Mouse (Mus musculus): ENCODE measurements around the gene Stx2. TPM values are rescaled to one million over a fixed set of nuclear protein-coding genes. Genes with fewer than 3 reads are reported as not detected.
"Not testable (repeated sequence)": the region's sequence is repeated elsewhere in the genome, so short reads cannot be mapped to it uniquely, and the experiment has no call there.

The Stx2 gene
- total RNA-seq, 4 experiments from 2014 or later, result 24.9 to 32.9 (median 26.9) TPM

DNA sequence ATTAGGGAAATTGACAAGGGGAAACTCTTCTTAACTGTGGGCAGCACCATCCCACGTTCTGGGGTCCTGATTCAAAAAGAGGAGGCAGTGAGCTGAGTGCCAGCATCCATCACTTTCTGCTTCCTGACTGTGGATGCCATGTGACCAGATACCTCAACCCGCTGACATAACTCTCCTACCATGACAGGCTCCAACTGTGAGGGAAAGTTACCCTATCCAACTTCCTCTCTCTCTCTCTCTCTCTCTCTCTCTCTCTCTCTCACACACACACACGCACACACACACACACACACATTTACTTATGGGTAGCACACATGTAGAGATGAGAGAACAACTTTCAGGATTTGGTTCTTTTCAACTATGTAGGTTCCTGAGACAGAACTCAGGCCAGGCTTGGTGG lies 1.2 kb upstream of the Stx2 start:
- DNase-seq, result no peak

DNA sequence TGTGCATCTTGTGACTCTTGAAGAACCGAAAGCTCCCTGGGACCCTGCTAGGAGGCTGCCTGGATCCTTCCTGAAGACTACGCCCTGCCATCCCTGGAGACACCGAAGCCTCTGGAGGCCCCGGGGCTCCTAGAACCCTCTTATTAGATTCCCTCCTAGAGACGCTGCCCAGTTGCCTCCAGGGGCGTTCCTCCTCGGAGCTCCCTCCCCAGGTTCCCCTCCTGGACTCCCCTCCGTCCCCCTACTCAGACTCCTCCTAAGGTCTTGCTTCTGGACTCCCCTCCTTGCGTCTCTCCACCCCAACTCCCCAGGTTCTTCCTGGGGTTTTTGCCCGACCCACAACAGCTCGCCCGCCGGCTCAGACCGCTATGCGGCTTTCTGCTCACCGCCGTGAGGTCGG lies 366 bp downstream of the Stx2 start:
- no peak for DNase-seq

DNA sequence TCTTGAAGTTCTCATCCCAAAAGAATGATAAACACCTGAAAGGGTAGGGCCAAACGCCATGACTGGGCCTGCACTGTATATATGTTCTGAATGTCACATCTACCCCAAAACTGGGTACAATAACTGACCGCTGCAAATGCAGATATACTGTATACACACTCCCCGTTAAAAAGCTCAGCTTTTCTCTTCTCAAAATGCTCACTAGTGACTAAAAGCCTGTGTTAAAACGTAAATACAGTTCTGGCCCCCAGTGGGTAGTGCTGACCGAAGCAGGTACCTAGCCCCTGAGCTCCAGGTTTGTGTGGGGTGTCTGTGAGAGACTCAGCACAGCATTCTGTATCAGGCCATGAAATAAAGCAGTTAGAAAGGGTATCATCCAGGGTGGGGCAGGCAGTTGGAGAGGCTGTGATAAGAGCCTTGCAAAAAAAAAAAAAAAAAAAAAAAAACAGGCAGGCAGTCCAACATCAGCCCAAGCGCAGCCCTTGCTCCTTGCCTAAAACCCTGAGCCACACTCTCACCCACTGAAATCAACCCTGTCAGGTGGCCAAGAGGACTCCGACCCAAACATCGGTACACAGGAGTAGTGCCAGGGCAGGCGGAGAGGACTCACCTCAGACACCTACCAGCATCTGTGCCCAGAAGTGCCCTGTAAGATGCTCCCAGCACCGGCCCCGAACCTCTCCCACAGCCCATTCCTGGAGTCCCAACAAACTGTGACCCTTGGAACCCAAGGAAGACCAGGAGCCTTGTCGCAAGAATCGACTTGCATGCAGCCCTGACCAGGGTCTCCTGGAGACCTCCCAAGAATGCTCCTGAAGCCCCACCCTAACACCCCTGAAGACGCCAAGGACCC lies 1.0 kb downstream of the Stx2 start:
- no peak for DNase-seq

DNA sequence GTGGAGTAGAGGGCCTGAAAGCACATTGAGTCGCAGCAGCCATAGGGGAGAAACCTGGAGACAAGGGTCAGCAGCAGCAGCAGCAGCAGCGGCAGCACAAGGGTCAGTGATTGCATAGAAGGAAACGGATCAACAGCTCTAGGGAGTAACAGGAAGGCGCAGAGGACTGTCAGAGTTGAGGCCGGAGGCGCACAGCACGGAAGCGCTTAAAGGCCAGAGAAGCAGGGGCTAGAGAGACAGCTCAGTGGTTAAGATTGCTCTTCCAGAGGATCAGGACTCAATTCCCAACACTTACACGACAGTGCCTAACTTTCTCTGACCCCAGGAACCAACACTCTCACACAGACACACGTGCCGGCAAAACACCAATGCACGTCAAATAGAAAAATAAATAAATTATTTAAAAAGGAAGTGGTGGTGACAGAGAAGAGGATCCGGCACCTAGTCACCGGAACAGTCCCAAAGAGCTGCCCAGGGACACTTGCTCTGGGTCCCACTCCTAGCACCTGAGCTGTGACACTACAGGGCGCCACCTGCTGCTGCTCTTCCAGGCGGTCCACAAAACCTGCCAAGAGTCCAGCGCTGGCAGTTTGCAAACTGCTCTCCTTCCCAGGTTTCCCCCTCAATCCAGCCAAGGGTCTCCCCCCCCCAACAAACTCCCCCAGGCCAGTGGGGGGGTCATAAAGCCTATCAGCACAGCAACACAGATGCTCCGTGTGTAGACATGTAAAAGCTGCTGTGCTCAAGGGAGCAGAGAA lies 2.2 kb downstream of the Stx2 start:
- DNase-seq, result no peak

DNA sequence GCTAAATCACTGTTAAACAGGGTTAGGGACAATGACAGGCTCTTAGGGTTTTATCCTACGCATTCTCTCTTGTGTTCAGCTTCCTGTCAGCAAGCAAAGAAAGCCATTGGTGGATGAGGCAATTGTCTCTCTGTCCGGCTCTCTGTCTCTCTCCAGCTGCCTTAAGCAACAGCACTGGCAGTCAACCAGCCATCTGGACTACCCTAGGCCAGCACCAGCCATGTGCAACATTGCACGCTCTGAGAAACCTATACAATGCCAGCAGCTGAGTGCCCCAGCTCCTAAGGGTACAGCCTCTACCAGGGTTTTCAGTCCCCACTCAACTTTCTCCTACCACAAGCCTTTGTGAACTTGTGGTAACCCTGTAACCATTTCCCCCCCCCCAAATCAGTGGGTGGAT lies 3.0 kb downstream of the Stx2 start:
- no peak for DNase-seq

DNA sequence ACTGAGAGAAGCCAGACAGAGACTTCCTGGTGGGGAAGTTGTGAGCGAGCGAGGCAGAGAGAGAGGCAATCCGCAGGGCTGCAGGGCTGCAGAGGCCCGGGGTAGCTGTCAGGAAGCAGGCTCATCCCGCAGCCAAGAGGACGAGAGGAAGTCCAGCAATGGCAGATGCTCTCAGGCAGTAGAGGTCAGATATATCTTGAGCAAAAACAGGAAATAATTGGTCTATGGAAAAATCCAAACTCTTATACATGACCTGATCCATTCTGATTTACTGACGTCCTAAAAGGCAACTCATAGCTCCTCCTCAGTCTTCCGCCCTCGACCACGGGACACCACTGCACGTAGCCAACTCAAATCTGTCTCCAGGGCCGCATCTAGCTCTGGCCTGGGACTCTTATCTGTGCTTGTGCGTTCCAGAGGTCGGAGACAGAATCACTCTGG lies 5.8 kb downstream of the Stx2 start:
- no peak for DNase-seq

DNA sequence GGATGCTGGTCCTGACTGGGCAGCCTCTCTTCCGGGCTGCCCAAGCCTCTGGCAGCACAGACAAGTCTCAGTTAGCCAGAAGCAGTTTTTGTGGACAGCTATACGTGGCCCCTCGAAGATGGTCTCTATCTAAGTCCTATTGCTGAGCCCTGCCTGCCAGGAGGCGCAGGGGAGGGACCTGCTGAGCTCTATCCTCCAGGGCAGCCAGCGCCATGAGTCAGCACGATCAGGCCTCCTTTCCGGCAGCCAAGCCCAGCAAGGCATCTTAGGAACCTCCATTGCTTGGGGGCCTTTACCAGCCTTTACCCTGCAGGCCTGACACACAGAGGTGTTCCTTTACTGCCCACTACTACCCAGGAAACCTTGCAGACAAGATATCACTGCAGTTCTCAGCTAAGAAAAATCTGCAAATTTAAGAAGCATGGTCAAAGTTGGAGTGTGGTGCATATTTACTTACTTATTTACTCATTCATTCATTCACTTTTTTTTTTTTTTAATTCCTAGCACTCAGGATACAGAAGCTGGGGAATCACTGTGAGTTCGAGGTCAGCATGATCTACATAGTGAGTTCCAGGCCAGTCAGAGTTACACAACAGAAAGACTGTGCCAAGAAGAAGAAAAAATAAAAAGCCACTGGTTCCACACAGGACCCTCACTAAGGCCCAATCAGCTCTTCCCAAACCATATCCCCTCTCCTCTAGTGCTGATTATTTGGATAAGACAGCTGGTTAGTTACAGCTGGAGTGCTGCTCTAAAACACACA lies 7.5 kb downstream of the Stx2 start:
- no peak for DNase-seq

DNA sequence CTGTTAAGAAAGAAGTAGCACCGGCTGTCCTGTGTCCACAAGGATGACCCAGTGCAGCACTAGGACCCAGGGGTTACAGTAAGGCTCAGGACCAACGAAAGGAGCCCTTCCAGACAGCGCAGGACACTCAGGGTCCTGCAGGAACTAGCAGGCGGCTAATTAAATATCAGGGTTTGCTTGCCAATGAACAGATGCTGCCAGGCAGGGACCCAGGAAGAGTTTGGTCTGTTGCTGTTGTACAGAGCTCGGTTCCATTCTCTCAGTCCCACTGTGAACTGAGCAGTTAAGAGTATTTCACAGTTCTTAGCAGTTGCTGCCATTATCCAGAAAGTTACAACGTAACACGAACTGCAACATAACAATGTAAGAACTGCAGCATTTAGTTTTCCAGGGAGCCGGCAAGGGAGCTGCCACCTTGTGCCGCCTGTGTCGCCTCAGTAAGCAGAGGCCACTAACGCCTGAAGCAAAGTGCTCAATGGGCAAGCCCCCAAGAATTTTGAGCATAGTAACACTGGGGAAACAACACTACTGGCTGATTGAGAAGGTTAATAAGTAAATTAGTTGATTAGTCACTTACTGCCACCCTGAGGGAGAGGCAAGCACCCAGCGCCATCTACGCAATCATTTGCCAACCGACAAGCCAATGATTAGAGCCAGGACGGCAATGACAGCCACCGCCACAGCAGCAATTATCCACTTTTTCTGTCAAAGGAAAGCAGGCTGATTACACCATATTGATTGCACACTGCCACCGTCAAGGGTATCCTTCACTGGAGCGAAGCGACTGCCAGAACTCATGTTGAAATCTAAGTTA lies 21.0 kb downstream of the Stx2 start:
- DNase-seq, result peak; percentile 59

DNA sequence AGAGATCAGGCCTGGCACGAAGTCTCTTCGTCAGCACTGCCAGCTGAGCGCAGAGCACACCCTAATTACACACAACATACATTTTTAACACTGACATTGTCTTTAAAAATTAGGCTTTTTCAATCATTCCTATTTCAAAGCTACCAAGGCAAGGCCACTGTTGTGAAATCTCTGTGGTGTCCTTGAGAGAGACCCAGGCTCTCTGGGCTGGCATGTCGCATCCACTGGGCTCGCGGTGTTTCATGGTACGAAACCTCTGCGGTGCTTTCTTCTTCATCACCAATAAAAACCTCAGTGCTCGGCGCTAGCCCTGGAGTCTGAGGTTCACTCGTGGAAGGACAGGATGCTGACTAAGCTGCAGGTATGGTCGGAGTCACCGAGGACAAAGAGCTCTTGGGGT lies 22.4 kb downstream of the Stx2 start:
- no peak for DNase-seq

DNA sequence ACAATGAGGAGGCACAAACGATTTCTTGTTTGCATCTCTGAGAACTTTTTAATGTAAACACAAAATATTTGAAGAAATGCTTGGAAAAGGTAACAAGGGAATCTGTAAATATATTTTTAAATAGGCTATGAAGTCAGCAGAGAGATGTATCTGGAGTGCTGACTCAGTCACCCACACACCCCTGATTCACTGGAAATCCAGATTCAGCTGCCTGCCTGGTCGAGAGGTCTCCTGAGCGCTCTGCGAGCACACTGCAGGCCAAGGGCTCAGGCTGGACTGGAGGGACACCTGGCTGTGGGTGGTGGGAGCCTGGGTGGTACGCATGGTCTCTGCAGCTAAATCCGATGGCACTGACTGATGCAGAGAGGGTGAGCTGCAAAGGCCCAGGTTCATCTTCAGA lies 23.8 kb downstream of the Stx2 start:
- no peak for DNase-seq

DNA sequence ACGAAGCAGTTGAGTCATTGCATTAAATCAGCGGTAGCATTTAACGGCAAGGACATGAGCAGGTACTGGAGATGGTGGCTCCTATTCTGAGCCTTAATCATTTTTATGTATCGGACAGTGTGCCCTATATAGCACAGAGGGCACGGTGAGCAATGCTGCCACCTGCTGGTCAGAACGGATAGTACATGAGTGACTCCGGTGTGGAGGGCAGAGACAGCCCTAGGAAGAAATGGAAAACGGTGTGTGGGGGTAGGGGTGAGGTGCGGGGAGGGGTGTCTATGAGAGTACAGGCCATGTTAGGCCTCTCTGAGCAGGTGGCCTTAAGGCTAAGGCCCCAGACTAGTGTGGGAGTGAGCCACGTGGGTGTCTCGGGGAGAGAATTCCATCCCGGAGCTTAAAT lies 26.8 kb downstream of the Stx2 start:
- DNase-seq, result no peak

DNA sequence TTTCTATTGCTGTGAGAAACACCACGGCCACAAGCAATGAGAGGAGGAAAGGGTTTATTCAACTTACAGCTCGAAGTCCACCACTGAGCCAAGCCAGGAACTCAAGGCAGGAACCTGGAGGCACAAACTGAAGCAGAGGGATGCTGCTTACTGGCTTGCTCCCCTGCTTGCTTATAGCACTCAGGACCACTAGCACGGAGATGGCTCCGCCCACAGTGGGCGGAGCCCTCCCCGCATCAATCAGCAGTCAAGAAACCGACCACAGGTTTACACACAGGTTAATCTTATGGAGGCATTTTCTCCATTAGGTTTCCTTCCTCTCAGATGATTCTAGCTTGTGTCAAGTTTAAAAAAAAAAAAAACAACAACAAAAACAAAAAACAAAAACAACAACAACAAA lies 27.5 kb downstream of the Stx2 start:
- no peak for DNase-seq

DNA sequence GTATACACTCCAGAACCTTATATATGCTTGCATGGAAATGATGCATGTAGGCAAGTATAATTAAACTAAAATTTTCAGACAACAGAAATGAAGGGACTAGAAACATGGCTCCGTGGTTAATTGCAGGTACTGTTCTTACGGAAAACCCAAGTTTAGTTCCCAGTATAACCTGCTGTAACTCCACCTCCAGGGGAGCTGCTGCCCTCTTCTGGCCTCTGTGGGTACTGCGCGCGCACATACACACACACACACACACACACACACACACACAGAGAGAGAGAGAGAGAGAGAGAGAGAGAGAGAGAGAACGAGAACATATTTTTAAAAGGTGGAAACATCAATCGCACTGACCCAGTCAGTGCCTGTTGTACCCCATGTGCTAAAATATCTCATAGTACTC lies 29.4 kb downstream of the Stx2 start:
- no peak for DNase-seq

DNA sequence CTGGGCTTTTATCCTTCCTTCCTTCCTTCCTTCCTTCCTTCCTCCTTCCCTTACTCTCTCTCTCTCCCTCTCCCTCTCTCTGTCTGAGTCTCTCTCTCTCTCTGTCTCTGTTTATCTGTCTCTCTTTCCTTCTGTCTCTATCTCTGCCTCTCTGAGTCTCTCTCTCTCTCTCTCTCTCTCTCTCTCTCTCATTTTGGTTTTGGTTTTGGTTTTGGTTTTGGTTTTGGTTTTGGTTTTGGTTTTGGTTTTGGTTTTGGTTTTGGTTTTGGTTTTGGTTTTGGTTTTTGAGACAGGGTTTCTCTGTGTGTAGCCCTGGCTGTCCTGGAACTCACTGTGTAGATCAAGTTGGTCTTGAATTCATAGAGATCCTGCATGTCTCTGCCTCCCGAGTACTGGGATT lies 30.9 kb downstream of the Stx2 start:
- DNase-seq, result not testable (repeated sequence)

DNA sequence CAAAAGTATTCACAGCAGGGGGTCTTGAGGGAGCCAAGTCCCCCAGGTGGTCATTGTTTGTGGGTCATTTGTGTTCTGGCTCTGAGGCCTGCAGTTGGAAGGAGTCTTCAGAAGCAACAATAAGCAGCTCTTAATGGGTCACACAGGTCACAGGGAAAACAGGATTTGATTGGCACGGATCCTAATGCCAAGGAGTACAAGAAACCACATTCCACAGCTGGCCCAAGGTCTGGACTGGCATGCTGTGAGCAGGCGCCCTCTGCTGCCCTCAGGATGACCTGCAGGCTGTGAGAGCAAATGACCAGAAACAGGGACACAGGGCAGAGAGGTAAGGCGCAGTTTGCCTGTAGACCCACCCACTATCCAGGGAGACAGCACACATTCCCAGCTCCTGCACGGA lies 32.1 kb downstream of the Stx2 start:
- DNase-seq, result no peak

DNA sequence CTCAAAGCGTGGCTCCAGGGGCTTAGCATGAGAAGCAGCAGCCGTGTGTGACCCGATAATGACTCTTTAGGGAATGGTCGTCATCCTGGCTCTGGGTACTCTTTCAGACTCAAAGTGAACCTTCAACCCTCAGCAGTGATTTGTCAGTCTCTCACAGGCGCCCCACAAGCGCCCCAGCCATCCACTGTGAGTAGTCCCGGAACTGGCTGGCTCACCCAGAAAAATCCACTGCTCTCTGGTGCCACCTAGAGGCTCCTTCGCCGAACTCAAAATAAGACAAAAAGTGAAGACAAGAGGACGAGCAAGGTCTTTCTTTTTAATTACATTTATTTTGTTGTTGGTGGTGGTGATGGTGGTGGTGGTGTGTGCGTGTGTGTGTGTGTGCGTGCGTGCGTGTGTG lies 37.1 kb downstream of the Stx2 start:
- no peak for DNase-seq

DNA sequence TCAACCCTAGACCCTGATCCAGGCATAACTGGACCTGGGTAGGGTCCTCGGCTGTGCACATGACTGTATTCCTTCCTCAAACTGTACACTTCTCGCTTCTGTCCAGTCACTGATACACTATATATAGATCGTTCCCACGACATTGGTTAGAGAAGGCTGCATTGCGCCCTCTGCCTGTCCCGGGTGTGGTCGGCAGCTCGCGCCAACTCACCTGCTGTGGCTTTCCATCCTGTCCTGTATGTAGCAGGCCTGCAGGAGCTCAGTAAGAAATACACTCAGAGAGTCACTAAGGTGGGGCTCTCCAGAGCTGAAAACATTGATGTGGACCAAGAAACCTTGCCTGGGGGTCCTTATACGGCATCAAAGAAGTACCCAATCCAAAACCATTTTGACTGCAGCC lies 37.5 kb downstream of the Stx2 start:
- DNase-seq, result no peak

DNA sequence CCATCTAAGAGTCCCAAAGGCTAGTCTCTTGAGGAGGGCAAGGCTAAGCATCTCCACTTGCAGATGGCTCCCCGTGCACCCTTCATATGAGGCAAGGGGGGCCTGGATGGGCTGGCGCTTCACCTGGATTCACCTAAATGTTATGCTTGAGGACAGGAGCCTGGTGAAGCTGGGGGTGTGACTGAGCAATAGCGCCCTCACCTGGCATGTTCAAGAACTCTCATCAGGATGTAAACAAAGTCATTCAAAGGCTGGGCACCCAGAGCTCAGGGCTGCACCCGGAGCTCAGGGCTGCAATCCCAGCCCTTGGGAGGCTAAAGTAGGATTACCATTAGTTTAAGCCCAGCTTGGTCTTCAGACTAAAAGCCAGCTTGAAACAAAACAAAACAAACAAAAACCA lies 44.0 kb downstream of the Stx2 start:
- DNase-seq, result no peak

DNA sequence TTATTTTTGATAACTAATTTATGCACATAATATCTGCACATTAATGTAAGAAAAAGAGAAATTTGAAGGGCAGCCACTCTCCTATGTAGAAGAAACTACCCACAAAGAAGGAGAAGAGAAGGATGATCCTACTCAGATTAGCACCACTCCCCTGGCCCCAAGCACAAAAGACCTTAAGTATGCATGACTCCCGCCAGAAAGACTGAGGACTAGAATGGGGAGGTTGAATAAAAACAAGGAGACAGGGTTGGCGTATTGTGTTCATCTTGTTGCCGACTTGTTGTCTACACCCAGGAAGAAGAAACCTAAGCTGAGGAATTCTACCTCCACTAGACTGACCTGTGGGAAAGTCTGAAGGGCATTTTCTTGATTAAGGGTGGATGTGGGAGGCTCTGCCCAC lies 49.5 kb downstream of the Stx2 start:
- DNase-seq, result no peak

DNA sequence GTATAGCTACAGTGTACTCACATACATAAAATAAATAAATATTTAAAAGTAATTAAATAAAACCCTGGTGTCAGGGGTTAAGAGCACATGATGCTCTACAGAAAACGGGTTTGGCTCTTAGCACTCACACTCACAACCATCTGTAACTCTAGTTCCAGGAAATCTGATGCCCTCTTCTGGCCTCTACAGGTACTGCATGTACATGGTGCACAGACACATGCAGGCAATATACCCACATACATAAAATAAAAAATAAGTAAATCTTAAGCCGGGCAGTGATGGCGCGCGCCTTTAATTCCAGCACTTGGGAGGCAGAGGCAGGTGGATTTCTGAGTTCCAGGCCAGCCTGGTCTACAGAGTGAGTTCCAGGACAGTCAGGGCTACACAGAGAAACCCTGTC lies 54.0 kb downstream of the Stx2 start:
- not testable (repeated sequence) for DNase-seq

DNA sequence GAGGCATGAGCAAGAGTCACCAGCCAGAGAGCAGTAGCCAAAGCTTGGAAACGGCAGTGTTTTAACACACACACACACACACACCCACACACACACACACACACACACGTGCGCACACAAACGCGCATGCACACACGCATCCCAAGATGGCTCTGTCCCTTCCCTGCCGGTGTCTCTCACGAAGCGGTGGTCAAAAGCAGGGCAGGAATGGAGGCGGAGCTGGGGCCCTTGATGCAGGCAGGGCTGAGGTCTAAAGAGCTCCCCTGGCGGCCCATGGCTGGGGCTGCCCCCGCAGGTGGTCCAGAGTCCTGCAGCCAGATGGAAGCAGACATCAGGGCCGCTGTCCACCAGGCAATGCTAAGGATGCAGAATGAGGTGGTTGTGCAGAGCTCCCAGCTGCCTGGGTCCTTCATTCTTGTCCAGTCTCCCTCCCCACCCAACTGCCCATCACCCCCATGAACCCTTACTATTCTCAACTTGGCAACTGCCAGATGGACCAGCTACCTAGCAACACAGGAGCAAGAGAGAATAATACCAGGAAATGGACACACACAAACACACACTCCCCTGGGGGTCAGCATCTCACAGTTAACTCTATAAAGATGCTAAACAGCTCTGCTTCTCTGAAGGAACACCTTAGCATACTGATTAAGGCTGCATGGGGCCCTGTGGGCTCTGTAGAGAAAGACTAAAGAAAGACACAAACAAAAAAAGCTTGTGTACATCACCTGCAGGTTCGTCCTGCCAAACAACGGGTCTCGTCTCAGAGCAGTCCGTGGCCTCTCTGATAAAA lies 54.9 kb downstream of the Stx2 start, which contains the start of gene Rimbp2:
Gene Rimbp2, minus strand, starts transcription at position 209 of the 793 bp plus-strand sequence.
- DNase-seq, result no peak

Measured in adrenal gland, adult 8-10 months (tissue).